Mouse (Mus musculus) testis, adult 2 months (tissue): Measurements from ENCODE around the gene Mark3. TPM values are rescaled to one million over a fixed set of nuclear protein-coding genes. Genes with fewer than 3 reads are reported as not detected.

Source experiments
- H3K27ac ChIP-seq: fragments of 200-500 bp; 2 replicates; pipeline ENCODE4 v1.5.1; 2012; ENCODE audit warnings: low read depth, low read length; ENCODE audit not compliant: control insufficient read depth, insufficient read depth
- H3K27me3 ChIP-seq: fragments of 200-500 bp; 2 replicates; pipeline ENCODE4 v1.6.1; 2012; ENCODE audit warnings: mild to moderate bottlenecking, low read length, moderate library complexity; ENCODE audit not compliant: control insufficient read depth, insufficient read depth
- H3K36me3 ChIP-seq: fragments of 200-500 bp; 2 replicates; pipeline ENCODE4 v1.6.1; 2012; ENCODE audit warnings: mild to moderate bottlenecking, low read length; ENCODE audit not compliant: control insufficient read depth, insufficient read depth
- H3K4me1 ChIP-seq: fragments of 200-500 bp; 2 replicates; pipeline ENCODE4 v1.6.1; 2012; ENCODE audit warnings: low read length; ENCODE audit not compliant: control insufficient read depth, insufficient read depth
- H3K4me3 ChIP-seq: fragments of 200-500 bp; 2 replicates; pipeline ENCODE4 v1.5.1; 2012; ENCODE audit warnings: low read depth, mild to moderate bottlenecking, low read length, moderate library complexity, mixed read lengths; ENCODE audit not compliant: control insufficient read depth
- CTCF ChIP-seq: fragments of 200-500 bp; IDR thresholded peaks from 2 replicates; pipeline ENCODE4 v1.5.1; 2012; ENCODE audit warnings: low read depth, mild to moderate bottlenecking, inconsistent platforms, low read length, moderate library complexity; ENCODE audit not compliant: control insufficient read depth, insufficient read depth, insufficient replicate concordance
- POLR2A ChIP-seq: fragments of 200-500 bp; IDR thresholded peaks from 2 replicates; pipeline ENCODE4 v1.6.1; 2012; ENCODE audit warnings: low read depth, mild to moderate bottlenecking, inconsistent platforms, low read length, moderate library complexity; ENCODE audit not compliant: control insufficient read depth
- polyA plus RNA-seq: library from polyadenylated mRNA; depleted of rRNA; stranded (reverse); fragments of >200 nt; gene quantifications from 2 replicates; pipeline ENCODE4 v1.2.3, GENCODE M21; 2012

The Mark3 gene
- polyA plus RNA-seq, 1 experiment: 17.0 TPM

DNA sequence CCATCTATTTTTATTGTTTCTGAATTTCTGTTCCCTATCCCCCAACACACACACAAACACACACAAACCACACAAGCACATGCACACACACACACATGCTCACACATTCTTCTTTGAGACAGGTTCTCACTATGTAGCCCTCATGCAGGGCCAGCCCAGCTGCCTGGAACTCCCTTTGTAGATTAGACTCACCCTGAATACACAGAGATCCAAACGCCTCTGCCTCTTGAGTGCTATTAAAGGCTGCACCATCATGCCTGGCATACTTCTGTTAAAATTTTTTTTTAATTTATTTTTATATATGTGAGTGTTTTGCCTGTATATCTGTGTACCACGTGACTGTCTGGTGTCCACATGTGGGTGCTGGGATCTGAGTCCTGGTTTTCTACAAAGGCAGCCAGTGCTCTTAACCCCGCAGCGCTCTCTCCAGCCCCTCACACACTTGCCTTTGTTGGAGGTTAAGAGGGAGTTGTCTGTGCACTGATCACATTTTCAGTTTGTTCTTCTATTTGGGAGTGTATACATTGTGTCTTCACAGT lies 12.0 kb upstream of the Mark3 start:
- Histone ChIP-seq H3K27ac (no peak overlapping the region), H3K36me3 (no peaks in the 10 kb centered on the region)
- TF ChIP-seq POLR2A (no peak), CTCF (no peak)

DNA sequence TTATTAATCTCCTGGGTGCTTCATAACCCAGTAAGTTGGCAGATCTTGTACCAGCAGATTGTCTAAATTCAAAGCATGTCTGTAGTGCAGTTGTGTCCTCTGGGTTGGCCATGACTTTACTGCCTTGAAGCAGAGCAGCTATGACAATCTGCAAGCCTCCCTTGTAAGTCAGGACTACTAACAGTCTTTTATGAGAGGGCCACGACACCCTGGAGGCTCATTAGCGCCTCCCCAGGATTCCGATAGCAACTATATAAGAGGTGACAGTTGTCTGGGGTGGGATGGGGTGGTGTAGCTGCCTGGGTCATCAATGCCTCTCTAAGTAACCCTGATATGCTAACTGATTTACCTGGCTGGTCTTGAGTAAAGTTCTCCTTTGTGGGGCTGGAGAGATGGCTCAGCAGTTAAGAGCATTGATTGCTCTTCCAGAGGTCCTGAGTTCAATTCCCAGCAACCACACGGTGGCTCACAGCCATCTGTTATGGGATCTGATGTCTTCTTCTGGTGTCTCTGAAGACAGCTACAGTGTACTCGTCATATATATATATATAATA lies 11.2 kb upstream of the Mark3 start:
- H3K36me3 ChIP-seq: no peaks in the 10 kb centered on the region
- TF ChIP-seq CTCF: no peak
- TF ChIP-seq POLR2A: no peak
- H3K4me3 ChIP-seq: no peak overlapping the region
- no peaks in the 10 kb centered on the region for H3K27me3 ChIP-seq
- H3K27ac ChIP-seq: no peak overlapping the region
- H3K4me1 ChIP-seq: no peaks in the 10 kb centered on the region

More for the DNA sequence above, 12.0 kb upstream of the Mark3 start:
- H3K27me3 ChIP-seq: no peaks in the 10 kb centered on the region
- no peaks in the 10 kb centered on the region for H3K4me1 ChIP-seq
- no peak overlapping the region for H3K4me3 ChIP-seq

DNA sequence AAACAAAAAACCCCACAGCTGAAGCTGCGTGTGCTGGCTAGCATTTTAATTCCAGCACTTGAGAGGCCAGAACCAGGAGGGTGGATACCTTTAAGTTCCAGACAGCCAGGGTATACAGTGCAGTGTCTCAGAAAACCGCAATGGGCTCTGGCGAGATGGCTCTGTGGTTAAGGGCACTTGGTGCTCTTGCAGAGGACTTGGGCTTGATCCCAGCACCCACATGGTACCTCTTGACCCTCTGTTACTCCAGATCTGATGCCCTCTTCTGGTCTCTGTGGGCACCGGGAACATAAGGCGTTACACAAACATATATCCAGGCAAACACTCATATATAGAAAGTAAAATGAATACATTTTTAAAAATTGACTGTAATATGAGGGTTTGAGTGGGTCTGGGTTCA lies 9.0 kb upstream of the Mark3 start:
- Histone ChIP-seq H3K36me3 (no peaks in the 10 kb centered on the region), H3K4me3 (no peak overlapping the region), H3K27me3 (no peaks in the 10 kb centered on the region), H3K27ac (no peak overlapping the region), H3K4me1 (no peaks in the 10 kb centered on the region)
- no peak for TF ChIP-seq CTCF
- no peak for TF ChIP-seq POLR2A

GRCm38 (mm10) chr12:111568836-111569235 lies 5.5 kb upstream of the Mark3 start:
- TF ChIP-seq CTCF (no peak), POLR2A (no peak)
- Histone ChIP-seq H3K27me3 (no peaks in the 10 kb centered on the region), H3K36me3 (no peaks in the 10 kb centered on the region; the same call in 1 of the 2 replicates), H3K4me1 (peaks cover 2% of the 10 kb centered on the region), H3K4me3 (no peak overlapping the region), H3K27ac (no peak overlapping the region)

GRCm38 (mm10) chr12:111572406-111572805 lies 1.9 kb upstream of the Mark3 start:
- Histone ChIP-seq H3K27me3 (no peaks in the 10 kb centered on the region), H3K27ac (no peak overlapping the region), H3K4me3 (peak overlapping the region; percentile 97), H3K36me3 (no peaks in the 10 kb centered on the region; the same call in 1 of the 2 replicates), H3K4me1 (peaks cover 2% of the 10 kb centered on the region)
- TF ChIP-seq CTCF: no peak
- TF ChIP-seq POLR2A: no peak

DNA sequence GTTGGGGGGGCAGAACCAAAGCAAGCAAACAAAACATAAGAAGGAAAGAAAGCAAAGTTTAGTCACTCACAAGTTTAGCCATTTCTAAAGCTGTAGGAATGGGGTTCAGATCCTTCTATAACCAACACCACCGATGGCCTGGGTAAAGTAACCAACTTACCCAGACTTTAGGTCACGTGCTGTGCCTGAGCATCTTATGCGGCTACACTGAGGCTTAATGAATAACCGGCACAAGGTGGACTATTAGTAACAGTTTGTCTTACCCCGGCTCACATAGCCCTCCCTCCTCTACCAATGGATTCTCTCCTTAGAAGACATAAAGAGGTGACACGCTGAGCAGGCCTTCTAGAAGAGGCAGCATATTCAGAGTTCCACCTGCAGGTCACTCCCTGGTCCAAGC lies 1.0 kb upstream of the Mark3 start:
- Histone ChIP-seq H3K36me3 (no peaks in the 10 kb centered on the region; the same call in 1 of the 2 replicates), H3K4me3 (peak overlapping the region; percentile 97), H3K27me3 (no peaks in the 10 kb centered on the region), H3K27ac (no peak overlapping the region; the same call in 1 of the 2 replicates), H3K4me1 (peaks cover 2% of the 10 kb centered on the region)
- TF ChIP-seq POLR2A (no peak), CTCF (no peak)

- H3K4me3 ChIP-seq: peak overlapping the region; percentile 97
- peak overlapping the region; percentile 92 for H3K27ac ChIP-seq
- no peaks in the 10 kb centered on the region; the same call in 1 of the 2 replicates for H3K36me3 ChIP-seq
- TF ChIP-seq CTCF (no peak), POLR2A (no peak)
- H3K4me1 ChIP-seq: peaks cover 2% of the 10 kb centered on the region
- no peaks in the 10 kb centered on the region for H3K27me3 ChIP-seq
These were observed 840 bp downstream of the Mark3 start for GRCm38 (mm10) chr12:111574887-111575838.
